ENCODE assay signal across 18 mouse cellular contexts in the genomic region with DNA sequence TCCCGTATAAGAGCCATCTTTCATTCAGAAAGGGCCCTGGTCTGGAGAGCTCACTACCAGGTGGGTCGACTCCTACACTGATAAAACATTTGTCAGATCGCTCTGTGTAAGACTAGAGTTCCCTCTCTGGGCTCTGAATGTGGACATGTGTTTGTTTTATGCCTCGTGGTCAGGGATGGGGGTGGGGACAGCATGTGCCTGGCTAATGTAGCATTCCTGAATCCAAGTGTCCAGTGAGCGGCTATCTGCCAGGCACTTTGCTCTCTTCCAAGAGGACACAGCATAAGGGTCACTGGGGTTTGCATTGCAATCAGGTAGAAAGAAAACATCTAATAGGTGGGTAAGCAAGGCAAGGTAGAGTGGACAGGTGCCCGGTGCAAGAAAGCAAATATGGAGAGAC.
A peak's percentile ranks its signal among the peaks of the same experiment; 100 is the strongest.
DNase-seq lines count a peak whose midpoint lies in the region; ATAC-seq and TF ChIP-seq lines count a peak whose summit lies in the region.
"Had no signal": no experiment of that assay in that cellular context is flagged by ENCODE, and none has a peak within 500 bp of the region (broad histone marks: within the 10 kb centered on the region; RNA-seq: fewer than 3 reads in every experiment).

No protein-coding gene starts in this region.

- no peak for TF ChIP-seq POLR2A in kidney, adult 2 months (IDR thresholded peaks at IDR 0.05; ENCODE audit: low read depth, low read length)

- H3K27me3 ChIP-seq in kidney, embryonic 16.5 days (ENCODE audit: insufficient read depth, low read length), result no peaks in the 10 kb centered on the region
- no peaks in the 10 kb centered on the region; the same call in 1 of the 2 replicates for H3K27me3 ChIP-seq in kidney, adult 2 months (replicated peaks; ENCODE audit: control insufficient read depth, insufficient read depth, low read length)
- no peaks in the 10 kb centered on the region for H3K27me3 ChIP-seq in liver, embryonic 16.5 days (ENCODE audit: control insufficient read depth, insufficient read depth, low read depth, low read length)
- H3K27me3 ChIP-seq in liver, embryonic 11.5 days (replicated peaks; ENCODE audit: control insufficient read depth, insufficient read depth, low read length), result no peaks in the 10 kb centered on the region
- H3K27me3 ChIP-seq: forebrain, embryonic 13.5 days; megakaryocyte, embryonic 14.5 days; midbrain, embryonic 13.5 days had no signal

- no peak overlapping the region for H3K4me3 ChIP-seq in kidney, embryonic 16.5 days (ENCODE audit: low read length)
- H3K4me3 ChIP-seq in kidney, adult 2 months (ENCODE audit: insufficient read depth, low read depth, low read length), result no peak overlapping the region
- no peak overlapping the region for H3K4me3 ChIP-seq in liver, embryonic 16.5 days (ENCODE audit: low read depth, low read length)
- H3K4me3 ChIP-seq in liver, embryonic 11.5 days (ENCODE audit: low read depth, low read length), result no peak overlapping the region
- H3K4me3 ChIP-seq: forebrain, embryonic 13.5 days; megakaryocyte, embryonic 14.5 days; midbrain, embryonic 13.5 days had no signal

- no peak overlapping the region for H3K9ac ChIP-seq in kidney, embryonic 16.5 days (replicated peaks; ENCODE audit: low read length)
- H3K9ac ChIP-seq in liver, embryonic 16.5 days (ENCODE audit: low read depth, low read length), result no peak overlapping the region
- no peak overlapping the region for H3K9ac ChIP-seq in liver, embryonic 11.5 days (ENCODE audit: low read depth, low read length)
- H3K9ac ChIP-seq: forebrain, embryonic 13.5 days had no signal

- peak; percentile 47; the same call in 1 of the 2 replicates for ATAC-seq in kidney, embryonic 16.5 days (ENCODE audit: low FRiP score, low TSS enrichment)
- ATAC-seq in liver, embryonic 16.5 days (ENCODE audit: low read depth), result peak; percentile 50
- ATAC-seq in liver, embryonic 11.5 days (replicated peaks; ENCODE audit: low FRiP score), result no peak

- no peak for TF ChIP-seq CTCF in kidney, adult 2 months (conservative IDR thresholded peaks at IDR 0.05; ENCODE audit: insufficient read depth, insufficient read length, low read depth, low read length)

- peak; percentile 90 for DNase-seq in heart, adult 11 months
- no peak for DNase-seq in heart, postnatal 25 days (ENCODE audit: low spot score)
- no peak for DNase-seq in kidney, adult 2 months
- no peak for DNase-seq in liver, embryonic 11.5 days (ENCODE audit: low spot score)
- no peak for DNase-seq in neural tube, embryonic 10.5 days (ENCODE audit: extremely low spot score, low spot score)
- DNase-seq: adrenal gland, postnatal 25 days; cerebellum, adult 9-11 months; gastrocnemius, postnatal 36 days; layer of hippocampus, adult 9-11 months; lung, adult 2 months; lung, postnatal 14 days had no signal

- H3K36me3 ChIP-seq in kidney, embryonic 16.5 days (ENCODE audit: insufficient read depth, low read length), result no peaks in the 10 kb centered on the region
- H3K36me3 ChIP-seq in kidney, adult 2 months (ENCODE audit: control insufficient read depth, insufficient read depth, low read length), result no peaks in the 10 kb centered on the region
- H3K36me3 ChIP-seq in liver, embryonic 16.5 days (ENCODE audit: control insufficient read depth, insufficient read depth), result no peaks in the 10 kb centered on the region
- H3K36me3 ChIP-seq in liver, embryonic 11.5 days (ENCODE audit: control insufficient read depth, insufficient read depth, low read length), result no peaks in the 10 kb centered on the region
- H3K36me3 ChIP-seq: midbrain, embryonic 13.5 days had no signal

- 0 out of 2 replicates have a peak overlapping the region, but pooled peaks have one; percentile 8 for H3K27ac ChIP-seq in kidney, embryonic 16.5 days (ENCODE audit: low read length)
- no peak overlapping the region for H3K27ac ChIP-seq in kidney, adult 2 months (ENCODE audit: insufficient read depth, low read depth, low read length)
- no peak overlapping the region for H3K27ac ChIP-seq in liver, embryonic 16.5 days (ENCODE audit: low read length)
- H3K27ac ChIP-seq in liver, embryonic 11.5 days (ENCODE audit: low read depth, low read length), result no peak overlapping the region
- H3K27ac ChIP-seq: forebrain, embryonic 13.5 days; hindbrain, postnatal 0 days had no signal

- no peaks in the 10 kb centered on the region for H3K9me3 ChIP-seq in kidney, embryonic 16.5 days (ENCODE audit: low read length)
- H3K9me3 ChIP-seq in liver, embryonic 16.5 days (replicated peaks; ENCODE audit: control insufficient read depth, low read length), result no peaks in the 10 kb centered on the region
- no peaks in the 10 kb centered on the region for H3K9me3 ChIP-seq in liver, embryonic 11.5 days (ENCODE audit: control insufficient read depth, low read length)
- H3K9me3 ChIP-seq: forebrain, embryonic 13.5 days; megakaryocyte, embryonic 14.5 days; midbrain, embryonic 13.5 days had no signal

- H3K4me2 ChIP-seq in kidney, embryonic 16.5 days (replicated peaks; ENCODE audit: low read depth, low read length), result no peak overlapping the region
- H3K4me2 ChIP-seq in liver, embryonic 16.5 days (ENCODE audit: low read depth, low read length), result no peak overlapping the region
- no peak overlapping the region for H3K4me2 ChIP-seq in liver, embryonic 11.5 days
- H3K4me2 ChIP-seq: forebrain, embryonic 13.5 days; heart, embryonic 11.5 days; midbrain, embryonic 13.5 days had no signal

- H3K4me1 ChIP-seq in kidney, embryonic 16.5 days (ENCODE audit: insufficient read depth, low read length), result peaks cover 12% of the 10 kb centered on the region; the same call in 1 of the 2 replicates
- H3K4me1 ChIP-seq in kidney, adult 2 months (ENCODE audit: control insufficient read depth, insufficient read depth, low read length), result no peaks in the 10 kb centered on the region
- peaks cover 3% of the 10 kb centered on the region; the same call in 1 of the 2 replicates for H3K4me1 ChIP-seq in liver, embryonic 16.5 days (ENCODE audit: control insufficient read depth, low read depth, low read length)
- no peaks in the 10 kb centered on the region for H3K4me1 ChIP-seq in liver, embryonic 11.5 days (replicated peaks; ENCODE audit: control insufficient read depth, insufficient read depth, low read length)

- intact Hi-C loops in heart, postnatal 25 days (cut with DNase I), result loop anchor here (2.0 to 5.0 kb wide), 3 partner anchors 81 to 684 kb away; no protein-coding TSS in a partner anchor

- 37% methylated on average over 6 of the region's 6 CpGs for WGBS in kidney, embryonic 16.5 days
- WGBS in kidney, adult 2 months, result 53% methylated on average over 6 of the region's 6 CpGs
- 46% methylated on average over 6 of the region's 6 CpGs for WGBS in liver, embryonic 16.5 days (ENCODE audit: insufficient replicate concordance)
- 52% methylated on average over 6 of the region's 6 CpGs for WGBS in liver, embryonic 11.5 days
